Mouse (Mus musculus) erythroblast, embryonic 14.5 days (primary cell): ENCODE data around the gene Fis1. TPM values are rescaled to one million over a fixed set of nuclear protein-coding genes. Genes with fewer than 3 reads are reported as not detected.
A peak's percentile ranks its signal among the peaks of the same experiment; 100 is the strongest.

ENCODE experiments used
- H3K27me3 ChIP-seq: 2 replicates; pipeline ENCODE4 v1.6.1; 2012; ENCODE audit warnings: inconsistent platforms; ENCODE audit not compliant: control insufficient read depth
- H3K36me3 ChIP-seq: 2 replicates; pipeline ENCODE4 v1.6.1; 2012; ENCODE audit warnings: mild to moderate bottlenecking, inconsistent platforms; ENCODE audit not compliant: control insufficient read depth
- H3K4me1 ChIP-seq: 2 replicates; pipeline ENCODE4 v1.6.1; 2012; ENCODE audit warnings: inconsistent platforms; ENCODE audit not compliant: control insufficient read depth
- H3K4me3 ChIP-seq: replicated peaks from 2 replicates; pipeline ENCODE3; 2012; ENCODE audit warnings: moderate library complexity, mild to moderate bottlenecking, inconsistent platforms
- H3K9me3 ChIP-seq: 2 replicates; pipeline ENCODE4 v1.6.1; 2012; ENCODE audit warnings: low read length, inconsistent platforms, mixed read lengths; ENCODE audit not compliant: control insufficient read depth
- GATA1 ChIP-seq: IDR thresholded peaks from 2 replicates; pipeline ENCODE4 v1.6.1; 2012; ENCODE audit warnings: low read length, inconsistent platforms, mixed read lengths
- TAL1 ChIP-seq: IDR thresholded peaks from 3 replicates; pipeline ENCODE4 v1.6.1; 2012; ENCODE audit warnings: low read length, inconsistent platforms, mixed read lengths
- polyA plus RNA-seq: library from polyadenylated mRNA; stranded (reverse); fragments of >175 nt; gene quantifications from 2 replicates; pipeline ENCODE4 v1.2.3, GENCODE M21; 2012

The Fis1 gene
- polyA plus RNA-seq, 1 experiment: 325 TPM

DNA sequence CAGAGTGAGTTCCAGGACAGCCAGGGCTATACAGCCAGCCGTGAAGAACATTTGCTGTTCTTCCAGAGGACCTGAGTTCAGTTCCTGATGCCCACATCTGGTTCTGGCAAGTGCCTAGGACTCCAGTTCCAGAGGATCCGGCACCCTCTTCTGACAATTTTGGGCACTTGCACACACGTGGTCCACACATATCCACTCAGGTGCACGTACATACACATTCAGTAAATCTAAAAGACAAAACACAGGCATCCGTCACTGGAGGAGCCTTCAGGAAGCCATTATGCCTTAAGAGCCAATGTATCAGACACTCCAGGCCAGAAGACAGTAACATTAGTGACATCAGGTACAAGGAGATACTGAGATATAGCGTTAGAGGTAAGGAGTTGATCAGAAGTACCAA, 2.6 kb upstream of the Fis1 start:
- no peaks in the 10 kb centered on the region for H3K9me3 ChIP-seq
- H3K36me3 ChIP-seq: no peaks in the 10 kb centered on the region; the same call in 1 of the 2 replicates
- no peak overlapping the region for H3K4me3 ChIP-seq
- no peaks in the 10 kb centered on the region for H3K27me3 ChIP-seq
- no peak for TF ChIP-seq TAL1
- TF ChIP-seq GATA1: no peak
- peaks cover 29% of the 10 kb centered on the region for H3K4me1 ChIP-seq

DNA sequence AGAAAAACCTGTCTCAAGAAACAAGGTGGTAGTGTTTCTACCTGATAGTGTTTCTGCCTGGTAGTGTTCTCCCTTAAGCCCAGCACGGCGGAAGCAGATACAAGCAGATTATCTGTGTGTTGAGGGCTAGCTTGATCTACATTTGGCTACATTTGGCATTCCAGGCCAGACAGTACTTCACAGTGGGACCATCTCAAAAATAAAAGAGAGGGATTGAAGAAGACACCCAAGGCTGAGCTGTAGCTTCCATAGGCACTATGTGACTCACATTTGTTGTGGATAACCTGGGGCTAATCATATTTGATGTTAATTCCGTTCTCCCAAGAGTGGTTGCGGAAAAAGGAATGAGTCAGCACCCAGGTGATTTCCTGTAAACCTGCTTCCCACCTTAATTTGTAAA, 922 bp upstream of the Fis1 start:
- Histone ChIP-seq H3K9me3 (no peaks in the 10 kb centered on the region), H3K4me3 (no peak overlapping the region), H3K27me3 (no peaks in the 10 kb centered on the region), H3K36me3 (peaks cover 7% of the 10 kb centered on the region), H3K4me1 (peaks cover 39% of the 10 kb centered on the region)
- TF ChIP-seq GATA1 (no peak), TAL1 (no peak)

DNA sequence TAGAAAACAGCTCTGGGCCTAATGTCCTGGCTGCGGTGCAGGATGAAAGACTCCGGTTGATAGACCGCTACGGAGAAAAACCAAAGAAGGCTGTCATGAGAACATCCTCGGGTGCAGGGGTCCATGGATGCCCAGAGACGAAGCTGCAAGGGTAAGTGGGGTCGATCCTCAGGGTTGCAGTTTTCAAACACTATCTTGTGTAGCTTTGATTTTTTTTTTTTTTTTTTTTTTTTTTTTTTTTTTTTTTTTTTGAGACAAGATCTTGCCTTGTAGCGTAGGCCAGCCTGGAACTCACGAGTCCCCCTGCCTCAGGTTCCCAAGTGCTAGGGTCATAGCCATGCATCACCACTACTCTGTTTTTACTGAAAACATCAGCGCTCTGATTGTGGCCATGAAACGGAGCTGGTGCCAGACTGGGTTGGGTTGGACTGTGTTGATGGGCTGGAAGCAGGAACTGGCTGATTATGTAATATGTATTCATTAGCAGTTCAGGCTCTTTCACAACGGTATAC, 421 bp downstream of the Fis1 start:
- no peaks in the 10 kb centered on the region for H3K27me3 ChIP-seq
- peak overlapping the region; percentile 81 for H3K4me3 ChIP-seq
- TF ChIP-seq TAL1: no peak
- no peak for TF ChIP-seq GATA1
- H3K36me3 ChIP-seq: peaks cover 9% of the 10 kb centered on the region
- peaks cover 42% of the 10 kb centered on the region for H3K4me1 ChIP-seq
- no peaks in the 10 kb centered on the region for H3K9me3 ChIP-seq

DNA sequence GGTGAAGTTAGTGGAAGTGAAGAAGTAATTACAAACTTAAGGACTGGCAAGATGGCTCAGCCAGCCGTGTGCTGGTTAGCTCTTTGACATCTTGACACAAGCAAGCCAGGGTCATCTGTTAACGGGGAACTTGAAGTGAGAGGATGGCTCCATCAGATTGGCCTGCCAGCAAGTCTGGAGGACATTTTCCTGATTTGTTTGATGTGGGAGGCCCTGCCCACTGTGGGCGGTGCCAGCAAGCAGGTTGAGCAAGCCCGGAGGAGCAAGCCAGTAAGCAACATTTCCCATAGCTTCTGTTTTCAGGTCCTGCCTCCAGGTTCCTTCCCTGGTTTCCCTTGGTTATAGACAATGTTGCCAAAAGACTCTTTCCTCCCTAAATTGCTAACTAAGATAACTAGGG, 2.5 kb downstream of the Fis1 start:
- Histone ChIP-seq H3K36me3 (peaks cover 12% of the 10 kb centered on the region), H3K27me3 (no peaks in the 10 kb centered on the region), H3K4me1 (peaks cover 47% of the 10 kb centered on the region), H3K9me3 (no peaks in the 10 kb centered on the region), H3K4me3 (no peak overlapping the region)
- no peak for TF ChIP-seq TAL1

DNA sequence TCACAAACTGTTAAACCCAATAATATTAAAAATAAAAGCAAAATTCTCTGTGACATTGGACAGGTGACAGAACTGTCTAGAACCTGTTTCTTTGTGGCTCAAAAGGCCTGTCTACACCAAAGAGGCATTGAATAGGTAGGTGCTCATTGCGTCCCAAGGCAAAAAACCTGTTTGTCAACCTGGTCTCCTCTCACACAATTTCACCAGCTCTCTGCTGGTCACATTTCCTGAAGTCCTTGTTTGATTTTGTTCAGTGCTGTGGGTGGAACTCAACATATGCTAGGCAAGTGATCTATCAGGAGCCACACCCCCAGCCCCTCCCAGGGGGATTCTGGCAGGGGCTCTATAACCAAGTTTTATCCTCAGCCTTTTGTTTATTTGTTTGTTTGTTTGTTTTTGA, 4.2 kb downstream of the Fis1 start:
- Histone ChIP-seq H3K4me3 (no peak overlapping the region), H3K36me3 (peaks cover 16% of the 10 kb centered on the region), H3K9me3 (no peaks in the 10 kb centered on the region), H3K27me3 (no peaks in the 10 kb centered on the region), H3K4me1 (peaks cover 56% of the 10 kb centered on the region)
- no peak for TF ChIP-seq GATA1
- TF ChIP-seq TAL1: no peak

DNA sequence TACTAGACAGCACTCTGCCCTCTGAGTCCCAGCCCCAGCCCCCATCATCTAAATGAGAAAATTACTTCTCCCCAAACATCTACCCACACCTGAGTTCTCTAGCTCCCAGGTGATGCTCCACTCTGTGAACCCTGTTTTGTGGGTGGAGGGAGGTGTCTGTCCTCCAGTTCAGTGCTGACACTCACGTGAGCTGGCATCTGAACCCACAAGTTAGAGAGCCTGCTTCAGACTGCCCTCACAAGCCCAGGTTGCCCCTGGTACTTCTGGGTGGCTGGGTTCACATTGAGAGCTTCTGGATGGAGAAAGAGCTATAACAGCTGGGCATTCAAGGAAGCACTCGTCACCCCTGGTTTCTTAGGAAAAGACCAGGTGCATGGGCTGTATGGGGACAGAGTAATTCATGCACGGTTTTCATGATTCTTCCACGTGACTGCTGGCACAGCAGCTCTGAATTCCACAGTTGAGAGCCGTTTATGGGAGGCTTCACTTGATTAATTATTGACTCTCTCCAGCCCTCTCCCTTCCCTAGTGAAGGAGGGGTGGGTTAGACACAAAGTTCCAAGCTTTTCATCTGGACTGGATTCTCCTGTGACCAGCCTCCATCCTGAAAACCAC, 6.0 kb downstream of the Fis1 start:
- no peaks in the 10 kb centered on the region for H3K9me3 ChIP-seq
- TF ChIP-seq GATA1 (no peak), TAL1 (no peak)
- H3K4me3 ChIP-seq: no peak overlapping the region
- peaks cover 29% of the 10 kb centered on the region for H3K36me3 ChIP-seq
- peaks cover 56% of the 10 kb centered on the region for H3K4me1 ChIP-seq
- no peaks in the 10 kb centered on the region for H3K27me3 ChIP-seq

GRCm38 (mm10) chr5:136960053-136960452, 7.0 kb downstream of the Fis1 start:
- Histone ChIP-seq H3K9me3 (peaks cover 5% of the 10 kb centered on the region; the same call in 1 of the 2 replicates), H3K4me1 (peaks cover 61% of the 10 kb centered on the region), H3K4me3 (no peak overlapping the region), H3K27me3 (no peaks in the 10 kb centered on the region), H3K36me3 (peaks cover 39% of the 10 kb centered on the region)
- no peak for TF ChIP-seq TAL1
- TF ChIP-seq GATA1: no peak

GRCm38 (mm10) chr5:136961334-136961982, 8.4 kb downstream of the Fis1 start:
- Histone ChIP-seq H3K4me1 (peaks cover 67% of the 10 kb centered on the region), H3K9me3 (peaks cover 7% of the 10 kb centered on the region; the same call in 1 of the 2 replicates), H3K27me3 (no peaks in the 10 kb centered on the region), H3K36me3 (peaks cover 49% of the 10 kb centered on the region), H3K4me3 (peak overlapping the region; percentile 66)
- no peak for TF ChIP-seq TAL1
- no peak for TF ChIP-seq GATA1

- Histone ChIP-seq H3K4me3 (peak overlapping the region; percentile 66), H3K9me3 (peaks cover 7% of the 10 kb centered on the region; the same call in 1 of the 2 replicates), H3K36me3 (peaks cover 51% of the 10 kb centered on the region), H3K27me3 (no peaks in the 10 kb centered on the region), H3K4me1 (peaks cover 69% of the 10 kb centered on the region)
- TF ChIP-seq TAL1: no peak
These were observed 8.9 kb downstream of the Fis1 start for GRCm38 (mm10) chr5:136961983-136962461.
